Mouse (Mus musculus): Measurements from ENCODE around the gene Olfr786.

- no peak for TF ChIP-seq EP300 (IDR thresholded peaks at IDR 0.05)
- TF ChIP-seq CTCF (IDR thresholded peaks at IDR 0.05), result no peak
Measured at GRCm38 (mm10) chr10:129383783-129384182, 43.3 kb upstream of the Olfr786 start, which contains the start of gene Olfr784.

Data from lung, postnatal 0 days (tissue).